9 mouse cellular contexts compared by ENCODE assay signal in genomic region chr3:129918434-129918833, GRCm38 (mm10). TPM values are rescaled to one million over a fixed set of nuclear protein-coding genes. Genes with fewer than 3 reads are reported as not detected.
A peak's percentile ranks its signal among the peaks of the same experiment; 100 is the strongest.
DNase-seq lines count a peak whose midpoint lies in the region; ATAC-seq and TF ChIP-seq lines count a peak whose summit lies in the region.
"Had no signal": no experiment of that assay in that cellular context is flagged by ENCODE, and none has a peak within 500 bp of the region (broad histone marks: within the 10 kb centered on the region; RNA-seq: fewer than 3 reads in every experiment).

No protein-coding gene starts in this region.

- ATAC-seq in CD4-positive, CD25-positive, alpha-beta regulatory T cell, adult 4 months = peak; percentile 74
- 0 out of 2 replicates have a peak, but pooled peaks have one; percentile 51 for ATAC-seq in heart, postnatal 0 days (ENCODE audit: insufficient read depth, low read depth)
- peak; percentile 27; the same call in 1 of the 2 replicates for ATAC-seq in liver, embryonic 16.5 days (ENCODE audit: low read depth)
- peak; percentile 90 for ATAC-seq in neural tube, embryonic 14.5 days (ENCODE audit: low read depth)

- H3K27me3 ChIP-seq in embryonic facial prominence, embryonic 10.5 days (replicated peaks; ENCODE audit: low read depth, poor library complexity, severe bottlenecking) = no peaks in the 10 kb centered on the region
- no peaks in the 10 kb centered on the region for H3K27me3 ChIP-seq in heart, postnatal 0 days (ENCODE audit: control insufficient read depth, insufficient read depth, low read length)
- no peaks in the 10 kb centered on the region for H3K27me3 ChIP-seq in liver, embryonic 16.5 days (ENCODE audit: control insufficient read depth, insufficient read depth, low read depth, low read length)
- H3K27me3 ChIP-seq in neural tube, embryonic 14.5 days (ENCODE audit: control insufficient read depth, insufficient read depth, low read length) = no peaks in the 10 kb centered on the region
- H3K27me3 ChIP-seq: heart, embryonic 13.5 days had no signal

- H3K4me3 ChIP-seq in embryonic facial prominence, embryonic 10.5 days = no peak overlapping the region
- H3K4me3 ChIP-seq in heart, postnatal 0 days (ENCODE audit: low read depth, low read length) = no peak overlapping the region
- H3K4me3 ChIP-seq in liver, embryonic 16.5 days (ENCODE audit: low read depth, low read length) = no peak overlapping the region
- no peak overlapping the region for H3K4me3 ChIP-seq in neural tube, embryonic 14.5 days (ENCODE audit: low read depth, low read length)
- H3K4me3 ChIP-seq: heart, embryonic 13.5 days had no signal

- peaks cover 18% of the 10 kb centered on the region for H3K36me3 ChIP-seq in embryonic facial prominence, embryonic 10.5 days (replicated peaks)
- H3K36me3 ChIP-seq in heart, postnatal 0 days (replicated peaks; ENCODE audit: control insufficient read depth, insufficient read depth, low read length) = peaks cover 13% of the 10 kb centered on the region
- 0 out of 2 replicates have a peak, but pooled peaks cover 4% of the 10 kb centered on the region for H3K36me3 ChIP-seq in liver, embryonic 16.5 days (ENCODE audit: control insufficient read depth, insufficient read depth)
- no peaks in the 10 kb centered on the region for H3K36me3 ChIP-seq in neural tube, embryonic 14.5 days (ENCODE audit: control insufficient read depth, insufficient read depth, low read length)

- no peak overlapping the region for H3K27ac ChIP-seq in embryonic facial prominence, embryonic 10.5 days (replicated peaks)
- H3K27ac ChIP-seq in heart, postnatal 0 days (ENCODE audit: low read depth) = no peak overlapping the region
- no peak overlapping the region for H3K27ac ChIP-seq in liver, embryonic 16.5 days (ENCODE audit: low read length)
- no peak overlapping the region for H3K27ac ChIP-seq in neural tube, embryonic 14.5 days (ENCODE audit: low read depth, low read length)
- H3K27ac ChIP-seq: heart, embryonic 13.5 days had no signal

- peak; percentile 74 for TF ChIP-seq CTCF in heart, postnatal 0 days (IDR thresholded peaks at IDR 0.05; ENCODE audit: low read depth)

- DNase-seq in adrenal gland, adult 2 months = peak; percentile 59
- DNase-seq in embryonic facial prominence, embryonic 10.5 days (ENCODE audit: low spot score) = peak; percentile 74
- peak; percentile 66 for DNase-seq in heart, postnatal 0 days (ENCODE audit: low spot score)
- DNase-seq in kidney, postnatal 25 days = peak; percentile 74 to 81
- peak; percentile 60 to 61 for DNase-seq in thymus, postnatal 36 days

- TF ChIP-seq EP300 in heart, postnatal 0 days (IDR thresholded peaks at IDR 0.05; ENCODE audit: low read depth) = no peak

- H3K9ac ChIP-seq in heart, postnatal 0 days (replicated peaks; ENCODE audit: low read depth, low read length) = no peak overlapping the region
- H3K9ac ChIP-seq in liver, embryonic 16.5 days (ENCODE audit: low read depth, low read length) = no peak overlapping the region
- H3K9ac ChIP-seq in neural tube, embryonic 14.5 days (replicated peaks; ENCODE audit: low read depth, low read length) = no peak overlapping the region
- H3K9ac ChIP-seq: heart, embryonic 13.5 days had no signal

- H3K4me2 ChIP-seq in heart, postnatal 0 days (ENCODE audit: low read depth, low read length) = no peak overlapping the region
- H3K4me2 ChIP-seq in liver, embryonic 16.5 days (ENCODE audit: low read depth, low read length) = no peak overlapping the region
- H3K4me2 ChIP-seq in neural tube, embryonic 14.5 days (ENCODE audit: low read depth, low read length) = no peak overlapping the region
- H3K4me2 ChIP-seq: heart, embryonic 13.5 days had no signal

- no peaks in the 10 kb centered on the region for H3K4me1 ChIP-seq in embryonic facial prominence, embryonic 10.5 days
- no peaks in the 10 kb centered on the region for H3K4me1 ChIP-seq in heart, postnatal 0 days (ENCODE audit: control insufficient read depth, insufficient read depth)
- H3K4me1 ChIP-seq in liver, embryonic 16.5 days (ENCODE audit: control insufficient read depth, low read depth, low read length) = no peaks in the 10 kb centered on the region
- no peaks in the 10 kb centered on the region for H3K4me1 ChIP-seq in neural tube, embryonic 14.5 days (ENCODE audit: control insufficient read depth, insufficient read depth, low read length)
- H3K4me1 ChIP-seq: heart, embryonic 13.5 days had no signal

- H3K9me3 ChIP-seq in embryonic facial prominence, embryonic 10.5 days = no peaks in the 10 kb centered on the region
- H3K9me3 ChIP-seq in heart, postnatal 0 days (replicated peaks; ENCODE audit: control insufficient read depth, low read length) = no peaks in the 10 kb centered on the region
- H3K9me3 ChIP-seq in liver, embryonic 16.5 days (replicated peaks; ENCODE audit: control insufficient read depth, low read length) = no peaks in the 10 kb centered on the region
- H3K9me3 ChIP-seq in neural tube, embryonic 14.5 days (ENCODE audit: control insufficient read depth, low read length) = no peaks in the 10 kb centered on the region
- H3K9me3 ChIP-seq: heart, embryonic 13.5 days had no signal

- WGBS in embryonic facial prominence, embryonic 10.5 days = 15% methylated on average over 13 of the region's 13 CpGs
- 16% methylated on average over 13 of the region's 13 CpGs for WGBS in heart, postnatal 0 days
- WGBS in liver, embryonic 16.5 days (ENCODE audit: insufficient replicate concordance) = 15% methylated on average over 13 of the region's 13 CpGs
- 14% methylated on average over 13 of the region's 13 CpGs for WGBS in neural tube, embryonic 14.5 days

RNA-seq across cellular contexts. Expression of gene Casp6, which starts 17.2 kb away (rescaled TPM):
- polyA plus RNA-seq in CD4-positive, CD25-positive, alpha-beta regulatory T cell, adult 4 months (2017; shearing (Covaris generic)) = 10 to 100 TPM; 61.7 to 71.8 TPM
- total RNA-seq in adrenal gland, adult 2 months (2021) = 10 to 100 TPM; 42.3 to 42.4 TPM
- polyA plus RNA-seq in adrenal gland, adult 2 months (2012; rRNA removed) = 29.5 and 33.8 TPM in 2 replicates
- polyA plus RNA-seq in embryonic facial prominence, embryonic 10.5 days (2016; fragmentation: Nextera tagmentation; extraction: Ambion mirVana) = 96.0 and 106 TPM in 2 replicates
- 17.2 and 20.8 TPM in 2 replicates for total RNA-seq in heart, postnatal 0 days (2014; rRNA removed; ENCODE audit: low replicate concordance)
- polyA plus RNA-seq in heart, postnatal 0 days (2015; fragmentation: Nextera tagmentation; extraction: Ambion mirVana) = 48.7 and 55.0 TPM in 2 replicates
- 30.6 and 33.6 TPM in 2 replicates for polyA plus RNA-seq in liver, embryonic 16.5 days (2015; fragmentation: Nextera tagmentation; extraction: Ambion mirVana)
- polyA plus RNA-seq in neural tube, embryonic 14.5 days (2014; fragmentation: Nextera tagmentation; extraction: Ambion mirVana) = 20.4 and 24.2 TPM in 2 replicates

RNA-seq across cellular contexts. Expression of gene Pla2g12a, which starts 40.0 kb away (rescaled TPM):
- polyA plus RNA-seq in CD4-positive, CD25-positive, alpha-beta regulatory T cell, adult 4 months (2017; shearing (Covaris generic)) = 1 to 10 TPM; 1.4 to 2.4 TPM
- total RNA-seq in adrenal gland, adult 2 months (2021) = 10 to 100 TPM; 46.3 to 51.7 TPM
- polyA plus RNA-seq in adrenal gland, adult 2 months (2012; rRNA removed) = 106 and 226 TPM in 2 replicates
- 25.5 and 28.4 TPM in 2 replicates for polyA plus RNA-seq in embryonic facial prominence, embryonic 10.5 days (2016; fragmentation: Nextera tagmentation; extraction: Ambion mirVana)
- 48.7 and 52.2 TPM in 2 replicates for total RNA-seq in heart, postnatal 0 days (2014; rRNA removed; ENCODE audit: low replicate concordance)
- 44.1 and 50.2 TPM in 2 replicates for polyA plus RNA-seq in heart, postnatal 0 days (2015; fragmentation: Nextera tagmentation; extraction: Ambion mirVana)
- polyA plus RNA-seq in liver, embryonic 16.5 days (2015; fragmentation: Nextera tagmentation; extraction: Ambion mirVana) = 80.6 and 81.6 TPM in 2 replicates
- 36.4 and 43.0 TPM in 2 replicates for polyA plus RNA-seq in neural tube, embryonic 14.5 days (2014; fragmentation: Nextera tagmentation; extraction: Ambion mirVana)

RNA-seq across cellular contexts. Expression of gene Mcub, which starts 51.6 kb away (rescaled TPM):
- 10 to 100 TPM; 23.8 to 24.6 TPM for polyA plus RNA-seq in CD4-positive, CD25-positive, alpha-beta regulatory T cell, adult 4 months (2017; shearing (Covaris generic))
- 10 to 100 TPM in 1 of 2 experiments, 1 to 10 TPM in 1; 7.9 to 15.3 TPM for total RNA-seq in adrenal gland, adult 2 months (2021)
- polyA plus RNA-seq in adrenal gland, adult 2 months (2012; rRNA removed) = 6.9 and 7.7 TPM in 2 replicates
- polyA plus RNA-seq in embryonic facial prominence, embryonic 10.5 days (2016; fragmentation: Nextera tagmentation; extraction: Ambion mirVana) = 1.2 and 1.4 TPM in 2 replicates
- total RNA-seq in heart, postnatal 0 days (2014; rRNA removed; ENCODE audit: low replicate concordance) = 4.3 TPM in 1 of 2 replicates, not detected in the other
- 2.8 TPM in 2 replicates for polyA plus RNA-seq in heart, postnatal 0 days (2015; fragmentation: Nextera tagmentation; extraction: Ambion mirVana)
- 14.9 and 15.4 TPM in 2 replicates for polyA plus RNA-seq in liver, embryonic 16.5 days (2015; fragmentation: Nextera tagmentation; extraction: Ambion mirVana)
- polyA plus RNA-seq in neural tube, embryonic 14.5 days (2014; fragmentation: Nextera tagmentation; extraction: Ambion mirVana) = 8.0 and 8.8 TPM in 2 replicates

Comparison
In these comparisons a context has a peak if more than half of its experiments do, and no peak if none do; other contexts are left out.
1. ATAC-seq: peak in every context shown above with its lines; median percentile 90 in neural tube, embryonic 14.5 days; 74 in CD4-positive, CD25-positive, alpha-beta regulatory T cell, adult 4 months; 51 in heart, postnatal 0 days; 27 in liver, embryonic 16.5 days.